8 mouse cellular contexts compared by ENCODE assay signal in the genomic region with DNA sequence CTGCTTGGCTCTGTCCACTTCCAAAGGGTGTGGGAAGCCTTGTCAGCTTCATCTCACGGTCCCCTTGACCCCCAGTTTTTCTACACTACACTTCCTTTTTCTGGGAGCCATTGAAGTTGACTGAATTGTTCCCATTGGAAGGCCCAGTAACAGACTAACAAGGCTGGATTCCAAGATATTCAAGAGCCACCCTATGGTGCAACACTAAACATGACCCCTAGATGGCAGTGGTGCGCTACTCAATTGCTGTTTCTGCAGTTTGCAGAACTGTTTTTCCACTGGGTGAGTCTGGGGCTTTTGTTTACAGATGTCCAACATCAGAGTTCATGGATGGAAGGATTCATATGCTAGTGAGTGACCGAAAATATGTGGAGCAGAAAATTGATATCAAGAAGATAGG.
A peak's percentile ranks its signal among the peaks of the same experiment; 100 is the strongest.
DNase-seq lines count a peak whose midpoint lies in the region; ATAC-seq and TF ChIP-seq lines count a peak whose summit lies in the region.
"Not testable (repeated sequence)": the region's sequence is repeated elsewhere in the genome, so short reads cannot be mapped to it uniquely, and the experiment has no call there.

No protein-coding gene starts in this region.

- not testable (repeated sequence) for ATAC-seq in forebrain, embryonic 14.5 days; hindbrain, postnatal 0 days

- WGBS in cerebellum, adult 2 months = 33% methylated on average over 3 of the region's 3 CpGs
- 38% methylated on average over 3 of the region's 3 CpGs for WGBS in forebrain, embryonic 14.5 days
- WGBS in hindbrain, postnatal 0 days = 34% methylated on average over 3 of the region's 3 CpGs

- TF ChIP-seq CTCF in cerebellum, adult 2 months (IDR thresholded peaks at IDR 0.05; ENCODE audit: borderline replicate concordance, insufficient read depth, low read depth, low read length) = not testable (repeated sequence)
- peak; percentile 75 for TF ChIP-seq CTCF in hindbrain, postnatal 0 days (IDR thresholded peaks at IDR 0.05; ENCODE audit: low read depth)

- not testable (repeated sequence) for H3K36me3 ChIP-seq in ES-E14 (ENCODE audit: control insufficient read depth, insufficient read depth, low read length, poor library complexity, severe bottlenecking); forebrain, embryonic 14.5 days (ENCODE audit: control insufficient read depth, insufficient read depth, low read length); hindbrain, postnatal 0 days (ENCODE audit: insufficient read depth, low read length)

- not testable (repeated sequence) for H3K4me2 ChIP-seq in forebrain, embryonic 14.5 days (ENCODE audit: low read length); hindbrain, postnatal 0 days (ENCODE audit: low read depth, low read length)

- H3K9me3 ChIP-seq in ES-E14 (ENCODE audit: control insufficient read depth, insufficient read depth, low read depth, low read length); forebrain, embryonic 14.5 days (replicated peaks; ENCODE audit: control insufficient read depth, low read length); hindbrain, postnatal 0 days (ENCODE audit: low read length): not testable (repeated sequence)

- H3K9ac ChIP-seq in ES-E14 (ENCODE audit: insufficient read depth, low read depth, low read length, poor library complexity, severe bottlenecking); forebrain, embryonic 14.5 days (ENCODE audit: low read length); hindbrain, postnatal 0 days (replicated peaks; ENCODE audit: low read length): not testable (repeated sequence)

- not testable (repeated sequence) for H3K4me1 ChIP-seq in ES-E14 (ENCODE audit: control insufficient read depth in 2 of 2, insufficient read depth in 2 of 2, low read length in 2 of 2, poor library complexity in 1 of 2); cerebellum, adult 2 months (ENCODE audit: control insufficient read depth, insufficient read depth, low read length); forebrain, embryonic 14.5 days (ENCODE audit: control insufficient read depth, insufficient read depth, low read length); hindbrain, postnatal 0 days (ENCODE audit: insufficient read depth, low read length)

- not testable (repeated sequence) for H3K4me3 ChIP-seq in ES-E14 (ENCODE audit: insufficient read depth in 1 of 2, low read depth in 1 of 2, low read length in 2 of 2, poor library complexity in 1 of 2, severe bottlenecking in 1 of 2); cerebellum, adult 2 months (replicated peaks; ENCODE audit: insufficient read depth, low read depth, low read length); forebrain, embryonic 14.5 days (ENCODE audit: low read depth, low read length); hindbrain, postnatal 0 days (ENCODE audit: low read length)

- not testable (repeated sequence) for H3K27me3 ChIP-seq in cerebellum, adult 2 months (ENCODE audit: control insufficient read depth, insufficient read depth, low read length); forebrain, embryonic 14.5 days (replicated peaks; ENCODE audit: control insufficient read depth, insufficient read depth, low read length); hindbrain, postnatal 0 days (ENCODE audit: insufficient read depth, low read length)

- not testable (repeated sequence) for H3K27ac ChIP-seq in ES-E14 (ENCODE audit: insufficient read depth, low read depth, low read length, poor library complexity, severe bottlenecking); cerebellum, adult 2 months (ENCODE audit: insufficient read depth, low read length); forebrain, embryonic 14.5 days (ENCODE audit: low read depth, low read length); hindbrain, postnatal 0 days

- TF ChIP-seq POLR2A in cerebellum, adult 2 months (IDR thresholded peaks at IDR 0.05; ENCODE audit: borderline replicate concordance, insufficient read depth, low read length) = not testable (repeated sequence)

- DNase-seq in ES-E14 (ENCODE audit: low read depth, low spot score) = peak; percentile 28
- peak; percentile 16 to 48 for DNase-seq in cerebellum, adult 2 months
- DNase-seq in forebrain, embryonic 14.5 days (ENCODE audit: low spot score) = peak; percentile 52
- DNase-seq in hindbrain, postnatal 0 days (ENCODE audit: low spot score) = peak; percentile 73
- peak; percentile 32 to 55 for DNase-seq in layer of hippocampus, postnatal 36 days
- DNase-seq in lung, postnatal 14 days = peak; percentile 34
- peak; percentile 36 to 63 for DNase-seq in right cerebral cortex, postnatal 10 days (ENCODE audit: low spot score in 2 of 2)
- DNase-seq in thymus, postnatal 36 days = peak; percentile 23 to 34

- in situ Hi-C loops in ES-E14 (cut with MboI; ENCODE audit: low sequenced_read_pairs in 2 of 2, unreplicated experiment in 2 of 2) = not testable (repeated sequence)
